Mouse (Mus musculus) 416B (cell line): ENCODE data around the gene Sptssa.

Source experiments
- DNase-seq: peaks from one replicate; pipeline ENCODE4 v3.0.0; 2011; ENCODE audit warnings: low read depth

Sptssa gene

DNA sequence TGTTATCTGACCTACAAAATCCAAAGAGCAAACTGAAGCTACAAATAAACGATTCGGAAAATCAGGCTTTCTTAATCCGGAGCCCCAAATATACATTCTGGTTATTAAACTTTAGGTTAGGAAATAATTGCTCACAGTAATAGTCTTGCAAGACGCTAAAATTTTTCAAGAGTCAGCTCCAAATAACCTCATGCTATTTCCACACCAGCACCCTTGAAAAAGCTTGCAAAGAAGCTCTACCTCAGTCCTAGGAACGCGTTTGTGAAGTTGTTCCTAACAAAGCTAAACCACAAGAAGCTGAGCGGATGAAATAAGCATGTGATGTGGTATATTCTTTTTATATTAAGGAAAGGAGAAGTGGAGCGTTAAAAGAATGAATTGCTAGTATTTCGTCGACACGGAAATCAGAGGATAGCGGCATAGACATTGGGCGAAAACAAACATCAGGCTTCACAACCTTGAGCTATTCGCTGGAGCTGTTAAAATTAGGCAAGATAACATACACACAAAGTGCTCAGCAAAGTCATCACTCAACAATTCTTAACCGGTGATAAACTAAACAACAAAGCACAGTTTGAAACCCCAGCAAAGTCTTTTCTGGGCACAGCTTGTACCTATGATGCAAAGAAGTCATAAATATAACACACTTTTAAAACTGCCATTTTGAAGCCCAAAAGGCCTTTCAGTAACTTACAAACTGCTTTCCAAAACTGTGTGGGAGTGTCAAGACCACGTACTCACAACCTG, 908 bp downstream of the Sptssa start:
- DNase-seq: peak; percentile 64

DNA sequence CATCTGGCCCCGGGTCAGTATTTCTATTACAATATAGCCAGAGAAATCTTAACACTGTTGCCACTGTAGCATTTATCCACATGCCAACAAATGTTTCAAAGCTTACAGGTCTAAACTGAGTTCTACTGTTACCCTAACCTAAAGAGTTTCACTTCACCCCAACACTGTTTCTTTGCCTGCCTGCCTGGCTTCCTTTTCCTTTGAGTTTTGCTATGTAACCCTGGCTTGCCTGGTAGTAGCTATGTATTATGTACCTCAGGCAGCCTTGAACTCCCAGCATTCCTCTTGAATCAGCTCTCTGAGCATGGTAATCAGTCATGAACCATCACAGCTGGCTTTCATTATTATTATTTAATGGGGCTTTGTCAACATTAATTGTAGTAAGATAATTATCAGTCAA, 1.6 kb downstream of the Sptssa start:
- peak; percentile 55 for DNase-seq

DNA sequence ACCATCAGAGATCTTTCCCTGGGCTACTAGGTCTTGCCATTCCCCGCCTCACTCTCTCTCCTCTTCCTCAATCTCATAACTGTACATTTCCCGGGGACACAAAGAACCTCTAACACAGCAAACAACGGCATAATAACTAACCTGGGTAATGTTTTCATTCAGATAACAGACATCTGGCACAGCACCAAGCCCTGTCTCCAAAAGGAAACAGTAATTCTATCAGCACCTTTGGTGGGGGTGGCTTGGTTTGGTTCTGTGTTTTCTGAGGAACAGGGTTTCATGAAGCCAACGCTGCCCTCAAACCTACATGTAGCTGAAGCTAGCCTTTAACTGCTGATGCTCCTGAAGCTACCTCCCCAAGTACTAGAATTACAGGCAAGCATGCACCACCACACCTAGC, 2.2 kb downstream of the Sptssa start:
- peak; percentile 54 for DNase-seq

DNA sequence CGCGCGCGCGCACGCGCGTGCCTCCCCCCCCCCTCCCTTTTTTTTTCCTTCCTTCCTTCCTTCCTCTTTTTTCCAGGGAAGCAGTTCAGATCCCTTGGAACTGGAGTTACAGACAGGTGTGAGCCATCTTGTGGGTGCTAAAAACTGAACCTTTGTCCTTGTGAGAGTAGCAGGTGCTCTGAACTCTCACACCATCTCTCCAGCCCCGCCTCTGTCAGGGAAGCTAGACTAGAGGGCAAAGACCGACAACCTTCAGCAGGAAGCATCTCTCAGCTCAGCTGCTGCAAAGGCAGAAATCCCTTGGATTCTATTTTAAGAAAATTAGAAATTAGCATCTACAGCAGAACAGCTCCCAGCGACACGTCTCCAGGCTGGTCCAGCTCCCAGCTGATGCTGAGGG, 4.0 kb downstream of the Sptssa start:
- no peak for DNase-seq

DNA sequence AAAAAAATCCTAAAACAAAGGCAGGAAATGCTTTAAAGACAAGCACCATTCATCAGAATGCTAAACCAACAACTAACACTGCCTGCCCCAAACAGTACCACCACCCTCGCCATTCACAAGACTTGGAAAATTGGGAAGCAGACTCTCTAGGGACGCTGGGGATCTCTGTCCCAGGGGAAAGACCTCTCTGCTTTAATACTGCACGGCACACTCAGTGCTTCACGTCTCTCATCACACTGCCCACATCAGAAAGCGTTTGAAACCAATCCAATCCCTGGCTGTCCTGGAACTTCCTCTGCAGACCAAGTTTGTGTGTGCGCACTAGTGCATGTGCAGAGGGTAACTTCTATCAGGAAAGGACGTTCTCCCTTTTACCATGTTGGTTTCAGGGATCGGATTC, 4.6 kb downstream of the Sptssa start:
- no peak for DNase-seq

DNA sequence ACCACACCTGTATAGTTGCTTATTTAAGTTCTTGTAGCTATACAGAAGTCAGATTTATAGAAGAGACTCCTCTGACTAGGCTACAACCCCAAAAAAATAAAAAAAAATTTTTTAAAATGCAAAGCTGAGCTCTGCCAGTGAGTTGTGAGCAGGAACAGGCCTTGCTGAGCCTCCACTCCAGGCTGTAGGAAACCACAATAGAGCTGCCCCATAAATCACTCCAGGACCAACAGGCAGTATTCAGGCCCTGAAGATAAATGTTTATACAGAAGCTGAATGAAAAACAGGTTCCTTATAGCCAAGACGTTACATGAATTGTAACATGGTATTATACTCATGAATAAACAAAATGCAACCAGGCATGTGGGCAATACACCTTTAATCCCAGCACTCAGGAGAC, 5.2 kb downstream of the Sptssa start:
- no peak for DNase-seq

DNA sequence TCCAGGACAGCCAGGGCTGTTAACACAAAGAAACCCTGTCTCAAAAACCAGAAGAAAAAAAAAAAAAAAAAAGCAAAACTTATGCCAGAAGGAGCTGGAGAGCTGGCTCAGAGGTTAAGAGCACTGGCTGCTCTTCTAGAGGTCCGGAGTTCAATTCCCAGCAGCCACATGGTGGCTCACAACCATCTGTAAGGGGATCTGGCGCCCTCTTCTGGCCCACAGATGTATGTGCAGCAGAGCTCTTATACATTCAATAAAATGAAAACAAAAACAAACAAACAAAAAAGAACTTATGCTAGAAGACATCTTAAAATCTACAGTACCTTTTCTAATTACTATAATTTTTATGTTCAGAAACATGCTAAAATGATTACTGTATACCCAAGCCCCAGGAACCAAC, 11.4 kb downstream of the Sptssa start:
- DNase-seq: no peak

DNA sequence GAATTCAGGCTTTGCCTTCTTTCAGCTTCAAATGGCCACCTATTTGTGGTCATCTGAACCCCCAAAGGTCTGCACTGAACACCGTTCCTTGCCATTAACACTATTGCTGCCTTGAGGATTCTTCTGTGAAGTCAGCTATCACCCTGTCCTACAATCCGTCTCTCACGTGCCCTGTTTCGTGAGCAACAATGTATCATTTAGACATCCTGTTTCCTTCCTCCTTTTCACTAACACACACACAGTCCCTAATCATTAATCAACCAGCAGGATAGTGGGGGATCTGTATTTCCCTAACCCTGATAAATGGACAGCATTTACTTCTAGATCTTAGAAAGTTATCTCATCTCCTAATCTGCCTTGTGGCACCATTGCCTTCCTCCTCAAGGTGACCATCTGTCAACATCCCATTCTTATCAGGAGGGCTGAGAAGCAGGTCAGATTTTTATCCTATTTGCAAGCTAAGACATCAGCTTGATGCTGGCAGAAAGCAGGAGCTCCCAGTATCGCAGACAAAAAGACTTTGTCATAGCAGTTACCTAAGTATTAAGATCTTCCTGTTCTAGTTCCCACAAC, 13.0 kb downstream of the Sptssa start:
- peak; percentile 73 for DNase-seq

DNA sequence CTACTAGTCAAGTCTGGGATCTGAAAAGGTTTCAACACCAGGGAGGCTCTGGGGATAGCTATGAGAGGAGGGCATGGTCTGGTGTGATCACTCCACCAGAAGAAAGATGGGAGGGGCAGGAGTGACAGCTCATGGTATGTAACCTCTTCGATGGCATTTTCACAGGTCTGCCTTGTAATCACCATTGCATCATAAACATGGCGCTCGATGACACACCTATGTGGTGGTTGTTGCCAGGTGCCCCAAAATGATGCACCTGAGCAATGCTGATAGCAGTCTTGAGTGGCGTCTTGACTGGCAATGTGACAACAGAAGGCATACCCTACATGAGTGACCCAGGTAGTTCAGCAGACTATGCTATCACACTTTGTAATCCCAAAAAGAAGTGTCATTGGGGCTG, 15.0 kb downstream of the Sptssa start:
- DNase-seq: no peak

DNA sequence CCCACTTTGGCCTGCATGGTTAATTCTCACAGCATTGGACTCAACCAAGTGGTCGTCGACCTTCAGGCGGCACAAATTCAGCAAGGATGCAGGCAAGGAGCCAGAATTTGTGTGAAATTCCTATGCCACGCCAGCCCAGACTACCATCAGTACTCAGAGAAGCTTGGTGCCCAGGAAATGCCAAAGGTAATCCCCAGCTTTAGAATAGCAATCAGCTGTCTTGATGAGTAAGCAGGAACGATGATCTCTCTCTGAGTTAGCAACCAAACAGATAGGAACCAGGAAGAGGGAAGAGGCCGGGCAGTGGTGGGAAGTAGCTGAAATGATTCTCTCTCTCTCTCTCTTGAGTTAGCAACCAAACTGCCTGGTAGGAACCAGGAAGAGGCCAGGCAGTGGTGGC, 16.1 kb downstream of the Sptssa start:
- DNase-seq: no peak

DNA sequence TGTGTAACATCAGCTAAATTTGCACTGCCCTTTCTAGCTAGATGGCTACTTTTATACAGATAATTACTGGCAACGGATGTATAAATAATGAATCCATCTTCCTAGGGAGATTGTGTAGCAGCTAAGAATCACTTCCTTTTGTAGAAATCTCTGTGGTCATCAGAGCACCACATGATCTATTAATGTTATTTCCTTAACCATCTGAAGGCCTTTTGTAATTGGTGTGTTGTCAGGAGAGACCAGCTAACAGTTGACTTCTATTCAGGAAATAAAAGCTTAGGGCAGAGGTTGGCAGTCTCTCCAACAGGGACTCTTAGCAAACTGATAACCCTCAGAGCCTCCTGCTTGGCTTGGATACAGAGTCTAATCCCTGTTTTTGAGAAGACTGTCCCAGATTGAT, 19.3 kb downstream of the Sptssa start:
- DNase-seq: peak; percentile 58

DNA sequence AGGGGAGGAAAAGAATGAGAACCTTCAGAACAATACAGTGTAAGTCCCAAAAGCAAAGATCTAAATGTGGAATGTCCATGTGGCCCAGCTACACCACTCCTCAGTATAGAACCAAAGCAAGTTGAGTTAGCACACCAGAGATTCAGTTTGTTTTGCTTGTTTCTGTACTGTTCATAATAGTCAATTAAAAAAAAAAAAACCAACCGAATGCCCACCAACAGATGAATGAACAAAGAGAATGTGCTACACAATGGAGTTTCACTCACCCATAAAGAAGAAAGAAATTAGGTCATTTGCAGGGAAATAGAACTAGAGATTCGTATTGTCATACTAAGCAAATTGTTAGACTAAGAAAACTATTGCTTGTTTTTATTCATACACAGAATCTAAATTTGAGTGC, 24.2 kb downstream of the Sptssa start:
- no peak for DNase-seq

DNA sequence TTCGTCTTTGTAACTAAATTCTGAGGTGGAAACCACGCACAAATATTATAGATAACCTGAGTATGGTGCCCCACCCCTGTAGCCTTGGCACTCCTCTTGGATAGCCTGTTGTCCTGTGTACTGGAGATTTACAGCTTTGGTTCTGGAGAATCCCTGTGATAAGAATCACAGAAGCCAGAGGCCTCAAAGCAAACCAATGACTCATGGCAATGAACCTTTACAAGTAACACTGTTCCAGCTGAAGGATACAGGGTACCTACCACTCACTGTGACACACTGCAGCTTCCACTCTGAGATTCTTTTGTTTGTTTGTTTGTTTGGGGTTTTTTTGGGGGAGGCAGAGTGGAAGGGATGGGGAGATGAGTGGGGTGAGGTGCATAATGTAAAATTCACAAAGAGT, 34.4 kb downstream of the Sptssa start:
- no peak for DNase-seq

DNA sequence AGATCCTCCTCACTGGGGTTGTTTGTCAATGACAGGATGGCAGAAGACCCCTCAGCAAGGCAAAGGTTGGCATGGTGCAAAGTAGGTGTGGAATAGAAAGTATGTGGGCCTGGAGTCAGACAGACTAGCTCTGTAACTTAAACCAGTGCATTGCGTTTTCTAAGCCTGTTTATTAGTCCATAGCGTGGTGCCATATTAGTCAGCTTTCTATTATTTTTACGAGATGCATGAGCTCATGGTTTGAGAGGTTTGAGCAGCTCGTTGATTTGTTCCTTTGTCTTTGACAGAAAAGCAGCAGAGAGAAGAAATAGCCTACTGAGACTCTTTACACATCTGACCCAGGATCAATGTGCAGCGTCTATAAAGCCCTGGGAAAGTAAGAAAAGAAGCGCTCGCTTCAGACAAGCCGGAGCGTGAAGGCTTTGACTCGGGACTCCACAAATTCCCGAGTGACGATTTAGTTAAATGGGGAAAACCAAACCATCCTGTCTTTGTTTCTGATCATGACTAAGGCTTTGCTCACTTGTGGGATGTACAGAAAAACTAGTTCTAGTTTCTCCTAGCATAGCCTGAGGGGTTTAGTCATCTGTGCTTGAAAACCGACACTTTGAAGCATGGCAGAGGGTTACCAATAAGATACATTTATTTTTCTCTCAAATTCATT, 36.2 kb downstream of the Sptssa start:
- DNase-seq: no peak

DNA sequence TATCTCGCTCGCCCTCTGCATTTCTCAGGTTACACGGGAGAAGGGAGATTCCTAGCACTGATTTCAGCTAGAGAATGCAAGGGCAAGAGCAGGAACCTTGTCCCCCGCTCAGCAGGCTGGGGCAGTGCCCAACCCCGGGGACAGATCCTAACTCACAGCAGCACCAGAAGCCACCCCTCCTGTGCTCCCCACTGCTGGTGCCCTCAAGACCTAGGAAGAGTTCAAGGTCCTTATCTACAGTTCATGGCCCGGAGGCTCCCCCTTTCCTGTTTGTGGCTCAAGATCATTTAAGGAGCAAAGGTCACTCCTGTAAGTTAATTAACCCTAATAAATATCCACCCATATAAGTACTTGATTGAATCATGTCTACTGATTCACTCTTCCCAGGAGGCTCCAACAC, 47.4 kb downstream of the Sptssa start:
- DNase-seq: no peak

DNA sequence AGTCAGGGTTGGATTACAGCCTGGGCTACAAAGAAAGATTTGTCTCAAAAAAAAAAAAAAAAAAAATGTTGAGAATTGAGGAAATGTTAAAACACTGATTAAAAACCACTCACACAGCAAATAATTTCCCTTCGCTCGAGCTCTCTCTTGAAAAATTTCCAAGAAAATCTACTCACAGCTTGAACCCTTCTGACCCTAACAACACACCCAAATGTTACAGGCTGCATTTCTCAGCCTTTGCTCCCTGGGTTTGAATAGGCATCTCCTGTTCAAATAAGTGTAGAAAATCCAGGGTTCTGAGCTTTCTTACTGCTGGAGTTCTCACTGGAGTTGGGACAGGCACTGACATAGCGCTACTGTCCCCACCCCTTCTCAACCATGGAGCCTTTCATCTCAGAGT, 51.2 kb downstream of the Sptssa start:
- DNase-seq: no peak

DNA sequence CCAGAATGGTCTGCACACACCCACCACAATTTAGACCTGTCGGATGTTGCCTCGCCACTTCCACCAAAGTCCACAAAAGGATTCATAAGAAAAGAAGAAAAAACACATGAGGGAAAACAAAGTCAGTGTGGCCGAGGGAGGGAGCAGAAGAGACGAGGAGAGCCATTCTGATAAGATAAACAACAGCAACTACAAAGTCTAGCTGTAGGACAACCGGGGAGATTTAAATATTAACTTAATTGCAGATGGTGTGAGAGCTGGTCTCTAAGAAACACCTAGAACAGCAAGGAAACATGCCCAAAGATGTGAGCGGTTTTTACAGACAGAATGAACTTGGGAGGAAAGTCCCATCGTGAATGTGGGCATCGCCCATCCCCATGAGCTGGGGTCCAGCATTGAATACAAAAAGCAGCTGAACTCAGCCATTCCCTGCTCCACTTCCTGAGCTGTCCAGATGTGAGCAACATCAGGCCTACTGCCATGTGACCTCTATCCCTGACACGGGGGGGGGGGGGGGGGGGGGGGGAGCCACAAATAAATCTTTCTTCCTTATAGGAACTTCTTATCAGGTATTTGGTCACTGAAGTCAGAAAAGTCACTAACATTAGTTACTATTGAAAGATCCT, 52.7 kb downstream of the Sptssa start:
- DNase-seq: no peak

DNA sequence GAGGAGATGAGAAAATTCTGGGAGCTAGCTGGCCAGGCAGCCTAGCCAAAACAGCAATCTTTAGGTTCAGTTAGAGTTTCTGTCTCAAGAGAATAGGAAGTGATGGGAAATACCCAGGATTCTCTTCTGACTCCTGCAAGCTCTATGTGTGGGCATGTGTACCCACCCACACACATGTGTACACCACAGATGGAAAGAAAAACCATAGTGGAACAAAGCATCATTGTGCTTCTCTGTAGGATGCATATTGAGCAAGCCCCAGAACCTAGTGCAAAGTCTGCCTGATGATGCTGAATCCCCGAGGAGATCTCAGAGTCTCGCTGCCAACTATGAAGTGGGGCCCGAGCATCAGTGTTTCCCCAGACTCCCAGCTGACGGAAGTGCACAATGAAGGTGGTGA, 55.9 kb downstream of the Sptssa start:
- no peak for DNase-seq

DNA sequence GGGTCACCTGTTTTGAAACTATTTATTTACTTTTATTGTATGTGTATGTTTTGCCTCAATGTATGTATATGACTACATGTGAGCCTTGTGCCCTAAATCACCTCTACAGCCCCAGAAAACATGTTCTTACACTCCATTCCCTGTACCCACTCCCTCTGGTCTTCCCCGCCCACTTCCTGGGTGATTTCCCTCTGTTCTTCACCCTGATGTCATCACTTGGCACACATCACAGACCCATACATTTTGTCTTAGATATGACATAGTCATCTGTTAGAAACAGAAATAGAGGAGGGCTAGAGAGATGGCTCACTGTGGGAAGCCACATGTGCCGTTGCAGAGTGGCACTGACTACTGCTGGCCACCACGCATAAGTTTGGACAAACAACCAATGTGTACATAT, 58.0 kb downstream of the Sptssa start:
- no peak for DNase-seq

DNA sequence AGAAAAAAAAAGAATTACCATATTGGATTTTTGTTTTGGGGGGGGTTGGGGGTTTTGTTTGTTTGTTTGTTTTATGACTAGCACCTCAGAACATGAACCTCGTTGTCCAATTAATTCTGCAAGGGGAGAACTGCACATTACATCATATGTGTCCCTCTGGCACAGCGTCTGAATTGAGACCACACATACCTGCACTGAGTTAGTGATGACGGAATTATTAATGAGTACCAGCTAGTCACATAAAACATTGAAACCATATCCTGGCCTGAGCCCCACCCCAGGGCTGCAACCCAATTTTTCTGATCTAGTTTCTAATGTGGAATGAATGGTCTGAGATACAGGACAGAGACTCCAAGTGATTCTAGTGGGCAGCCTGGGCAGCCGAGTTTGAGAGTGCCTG, 59.7 kb downstream of the Sptssa start:
- no peak for DNase-seq
